Mouse (Mus musculus) MEL (cell line): ENCODE measurements around the gene Marveld2. TPM values are rescaled to one million over a fixed set of nuclear protein-coding genes. Genes with fewer than 3 reads are reported as not detected.

Source experiments
- DNase-seq: peaks from one replicate; pipeline ENCODE4 v3.0.0; 2011; ENCODE audit warnings: low read depth, low spot score
- H3K27ac ChIP-seq: 2 replicates; pipeline ENCODE4 v1.5.1; 2012; ENCODE audit warnings: low read depth, mild to moderate bottlenecking, control low read depth, low read length, moderate library complexity; ENCODE audit not compliant: control insufficient read depth
- H3K27me3 ChIP-seq, 2 experiments: fragments of 150-350 bp in 1 of 2; sonication (generic) in 1 of 2; 2 replicates each; pipeline ENCODE4 v1.6.1; 2012; ENCODE audit warnings: low read length in 2 of 2, mild to moderate bottlenecking in 2 of 2, improper control_type of control experiment in 1 of 2, moderate library complexity in 1 of 2; ENCODE audit not compliant: insufficient read depth in 2 of 2, control insufficient read depth in 1 of 2
- H3K36me3 ChIP-seq, 2 experiments: 2 replicates each; pipeline ENCODE4 v1.6.1; 2012 to 2014; ENCODE audit warnings: low read length in 2 of 2, improper control_type of control experiment in 1 of 2, inconsistent platforms in 1 of 2, mild to moderate bottlenecking in 1 of 2; ENCODE audit not compliant: insufficient read depth in 2 of 2, control insufficient read depth in 1 of 2
- H3K4me1 ChIP-seq, 2 experiments: fragments of 150-350 bp in 1 of 2; sonication (generic) in 1 of 2; 2 replicates each; pipeline ENCODE4 v1.6.1; 2012; ENCODE audit warnings: low read length in 2 of 2, improper control_type of control experiment in 1 of 2, mild to moderate bottlenecking in 1 of 2; ENCODE audit not compliant: insufficient read depth in 2 of 2, control insufficient read depth in 1 of 2
- H3K4me3 ChIP-seq, 2 experiments: fragments of 150-350 bp in 1 of 2; sonication (generic) in 1 of 2; 2 replicates each; pipeline ENCODE4 v1.5.1; 2012; ENCODE audit warnings: low read depth in 2 of 2, low read length in 2 of 2, mild to moderate bottlenecking in 2 of 2, moderate library complexity in 2 of 2, control low read depth in 1 of 2, improper control_type of control experiment in 1 of 2; ENCODE audit not compliant: control insufficient read depth in 1 of 2, insufficient read depth in 1 of 2
- H3K79me2 ChIP-seq: 2 replicates; pipeline ENCODE4 v1.6.1; 2012; ENCODE audit warnings: mild to moderate bottlenecking, low read length, moderate library complexity; ENCODE audit not compliant: control insufficient read depth, poor library complexity, insufficient read depth
- H3K9ac ChIP-seq: 2 replicates; pipeline ENCODE4 v1.6.1; 2012; ENCODE audit warnings: low read depth, mild to moderate bottlenecking, control low read depth, low read length, moderate library complexity; ENCODE audit not compliant: control insufficient read depth, poor library complexity, severe bottlenecking
- H3K9me3 ChIP-seq: fragments of 150-350 bp; sonication (generic); replicated peaks from 2 replicates; pipeline ENCODE4 v1.6.1; 2012; ENCODE audit warnings: mild to moderate bottlenecking, low read length, improper control_type of control experiment, moderate library complexity; ENCODE audit not compliant: insufficient read depth
- CHD1 ChIP-seq: IDR thresholded peaks from 2 replicates; pipeline ENCODE4 v1.6.1; 2012; ENCODE audit warnings: low read depth, mild to moderate bottlenecking, inconsistent platforms, low read length, improper control_type of control experiment
- CHD2 ChIP-seq: IDR thresholded peaks from 2 replicates; pipeline ENCODE4 v1.6.1; 2011; ENCODE audit warnings: low read length, improper control_type of control experiment
- CTCF ChIP-seq, 3 experiments: IDR thresholded peaks in 2 of 3; conservative IDR thresholded peaks in 1 of 3; 2 replicates each; pipeline ENCODE4 v1.5.1; 2011 to 2012; ENCODE audit warnings: low read length in 3 of 3, low read depth in 2 of 3, mild to moderate bottlenecking in 2 of 3, improper control_type of control experiment in 1 of 3, inconsistent platforms in 1 of 3, mixed read lengths in 1 of 3, moderate library complexity in 1 of 3; ENCODE audit not compliant: control insufficient read depth in 1 of 3, insufficient read depth in 1 of 3, poor library complexity in 1 of 3, severe bottlenecking in 1 of 3
- E2F4 ChIP-seq: IDR thresholded peaks from 2 replicates; pipeline ENCODE4 v1.6.1; 2011; ENCODE audit warnings: low read depth, low read length, improper control_type of control experiment, borderline replicate concordance
- ETS1 ChIP-seq: IDR thresholded peaks from 2 replicates; pipeline ENCODE4 v1.6.1; 2012; ENCODE audit warnings: low read depth, mild to moderate bottlenecking, inconsistent platforms, low read length, improper control_type of control experiment, moderate library complexity
- GATA1 ChIP-seq: IDR thresholded peaks from 2 replicates; pipeline ENCODE4 v1.6.1; 2011; ENCODE audit warnings: low read depth, low read length, improper control_type of control experiment
- HCFC1 ChIP-seq: IDR thresholded peaks from 2 replicates; pipeline ENCODE4 v1.6.1; 2012; ENCODE audit warnings: low read depth, mild to moderate bottlenecking, inconsistent platforms, low read length, improper control_type of control experiment, moderate library complexity
- JUND ChIP-seq: IDR thresholded peaks from 2 replicates; pipeline ENCODE4 v1.6.1; 2011; ENCODE audit warnings: low read depth, mild to moderate bottlenecking, improper control_type of control experiment, low read length
- KAT2A ChIP-seq: conservative IDR thresholded peaks from 2 replicates; pipeline ENCODE4 v1.6.1; 2012; ENCODE audit warnings: low read depth, low read length, improper control_type of control experiment, inconsistent platforms
- MAX ChIP-seq: IDR thresholded peaks from 2 replicates; pipeline ENCODE4 v1.6.1; 2011; ENCODE audit warnings: low read length, improper control_type of control experiment
- MAZ ChIP-seq: IDR thresholded peaks from 2 replicates; pipeline ENCODE4 v1.6.1; 2012; ENCODE audit warnings: low read depth, mild to moderate bottlenecking, inconsistent platforms, low read length, improper control_type of control experiment
- MXI1 ChIP-seq: IDR thresholded peaks from 2 replicates; pipeline ENCODE4 v1.6.1; 2011; ENCODE audit warnings: mild to moderate bottlenecking, low read depth, low read length, improper control_type of control experiment
- MYB ChIP-seq: IDR thresholded peaks from 2 replicates; pipeline ENCODE4 v1.6.1; 2011; ENCODE audit warnings: mild to moderate bottlenecking, low read depth, low read length, improper control_type of control experiment
- POLR2AphosphoS2 ChIP-seq: IDR thresholded peaks from 2 replicates; pipeline ENCODE4 v1.6.1; 2011; ENCODE audit warnings: low read length, improper control_type of control experiment
- POLR2AphosphoS5 ChIP-seq: IDR thresholded peaks from 2 replicates; pipeline ENCODE4 v1.6.1; 2012; ENCODE audit warnings: low read depth, borderline replicate concordance, mild to moderate bottlenecking, inconsistent platforms, low read length, moderate library complexity, mixed read lengths
- RAD21 ChIP-seq: IDR thresholded peaks from 2 replicates; pipeline ENCODE4 v1.6.1; 2011; ENCODE audit warnings: mild to moderate bottlenecking, low read depth, low read length, improper control_type of control experiment
- SIN3A ChIP-seq: IDR thresholded peaks from 2 replicates; pipeline ENCODE4 v1.6.1; 2012; ENCODE audit warnings: low read length, improper control_type of control experiment, inconsistent platforms
- SMC3 ChIP-seq: IDR thresholded peaks from 2 replicates; pipeline ENCODE4 v1.6.1; 2011; ENCODE audit warnings: low read depth, low read length, improper control_type of control experiment
- TAL1 ChIP-seq: IDR thresholded peaks from 2 replicates; pipeline ENCODE4 v1.6.1; 2012; ENCODE audit warnings: mild to moderate bottlenecking, inconsistent platforms, low read length, moderate library complexity, mixed read lengths
- TBP ChIP-seq: IDR thresholded peaks from 2 replicates; pipeline ENCODE4 v1.8.0; 2011; ENCODE audit warnings: low read depth, low read length, improper control_type of control experiment
- UBTF ChIP-seq: IDR thresholded peaks from 2 replicates; pipeline ENCODE4 v1.6.1; 2012; ENCODE audit warnings: low read depth, mild to moderate bottlenecking, inconsistent platforms, low read length, improper control_type of control experiment, moderate library complexity, borderline replicate concordance; ENCODE audit not compliant: insufficient read depth
- ZKSCAN1 ChIP-seq: IDR thresholded peaks from 2 replicates; pipeline ENCODE4 v1.6.1; 2012; ENCODE audit warnings: low read depth, mild to moderate bottlenecking, inconsistent platforms, low read length, improper control_type of control experiment, moderate library complexity
- polyA plus RNA-seq, 2 experiments: library from polyadenylated mRNA; stranded (reverse) in 1 of 2; unstranded in 1 of 2; fragments of >175 nt in 1 of 2; fragments of >200 nt in 1 of 2; gene quantifications; 2 replicates each; pipeline versions ENCODE4 v1.2.1 to v1.2.4; 2012; ENCODE audit warnings: low replicate concordance in 2 of 2, low read depth in 1 of 2; ENCODE audit not compliant: insufficient read length in 2 of 2, insufficient read depth in 1 of 2, missing spikeins in 1 of 2
- total RNA-seq: library from RNA; depleted of rRNA; stranded (reverse); fragments of 300-350 nt; gene quantifications from 2 replicates; pipeline ENCODE4 v1.2.3, GENCODE M21; 2012

Marveld2 gene
- total and polyA plus RNA-seq, 3 experiments: not detected

DNA sequence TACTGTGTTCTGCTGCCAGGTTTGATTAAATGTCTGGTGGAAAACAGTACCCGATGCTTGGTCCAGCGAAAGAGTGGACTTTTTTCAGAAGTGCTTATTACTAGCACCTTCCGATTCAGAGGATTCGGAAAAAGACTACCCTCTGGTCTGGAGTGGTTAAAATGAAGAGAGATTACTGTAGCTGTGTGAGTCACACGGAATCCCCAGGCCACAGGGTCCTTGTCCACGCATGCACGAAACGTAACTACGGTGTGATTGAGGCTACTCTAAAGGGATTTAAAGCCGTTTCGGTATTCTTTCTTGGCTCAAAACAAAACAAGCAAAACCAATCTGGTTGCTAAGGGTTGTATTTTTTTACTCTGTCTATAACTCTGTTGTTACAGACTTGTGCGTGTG lies 63.7 kb downstream of the Marveld2 start:
- TF ChIP-seq CHD2 (no peak), MAZ (no peak), POLR2AphosphoS2 (no peak), CTCF (IDR thresholded peaks at IDR 0.05 in 2 of 3, conservative IDR thresholded peaks at IDR 0.05 in 1 of 3; ENCODE audit: control insufficient read depth in 1 of 3, insufficient read depth in 1 of 3, low read depth in 2 of 3, low read length in 3 of 3, poor library complexity in 1 of 3, severe bottlenecking in 1 of 3) (no peak), ZKSCAN1 (no peak)
- H3K9me3 ChIP-seq: no peaks in the 10 kb centered on the region
- H3K27me3 ChIP-seq: peaks cover 0 to 1% of the 10 kb centered on the region in 2 experiments; a peak in 1 of 4 replicates
- H3K79me2 ChIP-seq: no peaks in the 10 kb centered on the region
- H3K36me3 ChIP-seq: no peaks in the 10 kb centered on the region
- H3K4me1 ChIP-seq: no peaks in the 10 kb centered on the region
- no peak overlapping the region for H3K9ac ChIP-seq
- H3K27ac ChIP-seq: no peak overlapping the region
- DNase-seq: no peak
- no peak overlapping the region for H3K4me3 ChIP-seq

DNA sequence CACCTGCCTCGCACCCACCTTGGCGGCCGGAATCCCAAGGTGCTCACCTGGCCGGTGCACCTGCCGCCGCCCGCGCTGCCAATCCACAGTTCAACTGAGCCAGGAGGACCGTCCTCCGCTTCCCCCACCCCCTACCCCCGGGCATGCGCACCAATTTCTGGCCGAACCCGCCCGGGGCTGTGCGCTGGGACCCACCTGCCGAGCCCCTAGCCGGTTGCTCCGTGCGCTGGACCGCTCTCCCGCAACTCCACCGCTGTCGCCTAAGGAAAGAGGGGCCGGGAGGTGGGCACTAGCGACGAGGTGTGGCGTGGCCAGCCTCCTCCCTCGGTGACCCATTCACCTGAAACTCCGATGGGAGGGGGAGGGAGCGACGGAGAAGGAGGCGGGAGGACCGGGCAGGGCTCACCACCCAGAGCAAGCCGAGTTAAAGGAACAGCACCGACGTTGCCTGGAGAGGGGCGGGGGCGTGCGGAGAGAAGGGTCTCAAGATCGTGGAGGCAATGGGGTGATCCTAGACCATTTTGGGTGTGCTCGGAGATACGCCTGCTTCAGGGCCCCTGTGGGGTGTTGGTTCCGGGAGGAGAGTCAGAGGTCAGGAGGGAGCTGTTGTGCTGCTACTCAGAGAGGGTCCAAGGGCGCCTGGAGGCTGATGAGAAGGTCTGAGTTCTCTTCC lies 64.3 kb downstream of the Marveld2 start, which contains the start of gene Ocln:
Gene Ocln, minus strand, starts transcription at position 350 of the 673 bp plus-strand sequence.
- H3K36me3 ChIP-seq: no peaks in the 10 kb centered on the region
- H3K9me3 ChIP-seq: no peaks in the 10 kb centered on the region
- H3K27me3 ChIP-seq: no peaks in the 10 kb centered on the region
- no peak within 1 kb of the TSS for H3K9ac ChIP-seq
- TF ChIP-seq MAX (no peak), GATA1 (no peak), E2F4 (no peak), RAD21 (no peak), POLR2AphosphoS2 (no peak), KAT2A (no peak), ETS1 (no peak), CHD1 (no peak), MAZ (no peak), HCFC1 (no peak), POLR2AphosphoS5 (no peak), TAL1 (no peak), SMC3 (no peak), TBP (no peak), UBTF (no peak), ZKSCAN1 (no peak), MYB (no peak), JUND (no peak), MXI1 (no peak), SIN3A (no peak)
- H3K79me2 ChIP-seq: no peaks in the 10 kb centered on the region
- H3K27ac ChIP-seq: no peak within 1 kb of the TSS
- H3K4me3 ChIP-seq: no peak within 1 kb of the TSS
- DNase-seq: no peak
- no peaks in the 10 kb centered on the region for H3K4me1 ChIP-seq
